Mouse (Mus musculus): ENCODE data around the gene Lmod3. TPM values are rescaled to one million over a fixed set of nuclear protein-coding genes. Genes with fewer than 3 reads are reported as not detected.
"Not testable (repeated sequence)": the region's sequence is repeated elsewhere in the genome, so short reads cannot be mapped to it uniquely, and the experiment has no call there.

The Lmod3 gene
- polyA plus RNA-seq, 1 experiment = not detected

DNA sequence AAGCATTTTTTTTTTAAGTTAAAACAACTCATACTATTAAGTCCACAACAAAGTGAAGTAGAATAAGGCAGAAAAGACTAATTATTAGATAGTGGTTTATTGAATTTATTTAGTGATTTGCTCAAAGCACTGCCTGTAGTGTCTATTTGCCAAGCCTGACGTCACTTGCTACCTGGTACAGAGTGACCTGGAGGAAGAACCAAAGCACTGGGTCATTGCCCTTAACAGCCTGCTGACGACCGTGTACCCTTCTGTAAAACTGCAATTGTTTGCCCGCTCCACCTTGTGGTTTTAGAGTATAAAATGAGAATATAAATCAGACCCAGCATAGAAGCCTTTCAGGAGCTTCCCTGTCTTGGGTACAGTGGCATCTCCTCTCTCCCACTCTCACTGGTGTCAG is 9.7 kb upstream of the Lmod3 start:
- H3K27me3 ChIP-seq (ENCODE audit: control insufficient read depth, insufficient read depth, low read length, poor library complexity, severe bottlenecking) = no peaks in the 10 kb centered on the region
- H3K4me1 ChIP-seq (ENCODE audit: control insufficient read depth, insufficient read depth, low read length) = peaks cover 1% of the 10 kb centered on the region
- TF ChIP-seq CTCF (IDR thresholded peaks at IDR 0.05; ENCODE audit: low read depth, low read length) (no peak), POLR2A (IDR thresholded peaks at IDR 0.05; ENCODE audit: insufficient read depth, low read length) (no peak), EP300 (IDR thresholded peaks at IDR 0.05; ENCODE audit: insufficient read depth, low read depth, low read length) (no peak)
- H3K27ac ChIP-seq (ENCODE audit: insufficient read depth, low read length) = no peak overlapping the region
- no peaks in the 10 kb centered on the region for H3K9me3 ChIP-seq (replicated peaks; ENCODE audit: control insufficient read depth, insufficient read depth, low read length, poor library complexity, severe bottlenecking)
- H3K9ac ChIP-seq (ENCODE audit: low read depth, poor library complexity, severe bottlenecking) = no peak overlapping the region
- H3K36me3 ChIP-seq (ENCODE audit: control insufficient read depth, insufficient read depth, low read length, poor library complexity, severe bottlenecking) = no peaks in the 10 kb centered on the region
- no peak overlapping the region for H3K4me3 ChIP-seq (ENCODE audit: low read depth, low read length)

DNA sequence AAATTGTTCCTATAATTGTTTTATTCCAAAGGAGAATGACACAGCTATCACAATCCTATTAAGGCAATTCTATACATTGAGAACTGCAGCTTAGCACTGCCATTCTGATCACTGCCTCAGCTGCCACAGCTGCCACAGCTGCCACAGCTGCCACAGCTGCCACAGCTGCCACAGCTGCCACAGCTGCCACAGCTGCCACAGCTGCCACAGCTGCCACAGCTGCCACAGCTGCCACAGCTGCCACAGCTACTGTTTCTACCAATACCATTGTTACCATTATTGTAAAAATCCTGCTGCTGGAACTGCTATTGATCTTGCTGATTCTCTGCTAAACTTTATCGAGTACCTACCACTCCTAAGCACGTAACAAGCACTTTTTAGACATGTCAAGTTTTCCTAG is 7.4 kb upstream of the Lmod3 start:
- H3K4me1 ChIP-seq (ENCODE audit: control insufficient read depth, insufficient read depth, low read length); H3K9me3 ChIP-seq (replicated peaks; ENCODE audit: control insufficient read depth, insufficient read depth, low read length, poor library complexity, severe bottlenecking); H3K27ac ChIP-seq (ENCODE audit: insufficient read depth, low read length); H3K4me3 ChIP-seq (ENCODE audit: low read depth, low read length); H3K27me3 ChIP-seq (ENCODE audit: control insufficient read depth, insufficient read depth, low read length, poor library complexity, severe bottlenecking); H3K9ac ChIP-seq (ENCODE audit: low read depth, poor library complexity, severe bottlenecking); H3K36me3 ChIP-seq (ENCODE audit: control insufficient read depth, insufficient read depth, low read length, poor library complexity, severe bottlenecking): not testable (repeated sequence)

DNA sequence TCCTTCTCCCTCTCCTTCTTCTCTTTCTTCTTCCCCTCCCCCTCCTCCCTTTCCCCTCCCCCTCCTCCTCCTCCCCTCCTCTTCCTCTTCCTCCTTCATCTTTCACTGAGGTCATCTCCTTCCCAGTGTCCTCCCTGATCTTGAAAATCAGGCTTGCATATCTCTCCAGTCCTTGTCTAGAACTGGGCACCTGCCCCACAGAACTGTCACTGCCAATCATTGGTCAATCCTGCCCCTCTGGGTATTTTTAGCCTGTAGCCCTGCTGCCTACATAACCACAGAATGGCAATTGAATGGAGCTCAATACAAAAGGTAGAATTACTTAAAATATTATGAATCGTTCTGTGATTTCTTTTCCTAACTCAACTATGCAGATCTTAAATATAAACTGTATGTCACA is 5.9 kb upstream of the Lmod3 start:
- Histone ChIP-seq H3K27ac (ENCODE audit: insufficient read depth, low read length) (no peak overlapping the region), H3K9me3 (replicated peaks; ENCODE audit: control insufficient read depth, insufficient read depth, low read length, poor library complexity, severe bottlenecking) (no peaks in the 10 kb centered on the region), H3K27me3 (ENCODE audit: control insufficient read depth, insufficient read depth, low read length, poor library complexity, severe bottlenecking) (no peaks in the 10 kb centered on the region), H3K4me3 (ENCODE audit: low read depth, low read length) (no peak overlapping the region), H3K36me3 (ENCODE audit: control insufficient read depth, insufficient read depth, low read length, poor library complexity, severe bottlenecking) (no peaks in the 10 kb centered on the region), H3K4me1 (ENCODE audit: control insufficient read depth, insufficient read depth, low read length) (no peaks in the 10 kb centered on the region), H3K9ac (ENCODE audit: low read depth, poor library complexity, severe bottlenecking) (no peak overlapping the region)
- TF ChIP-seq CTCF (IDR thresholded peaks at IDR 0.05; ENCODE audit: low read depth, low read length) (no peak), EP300 (IDR thresholded peaks at IDR 0.05; ENCODE audit: insufficient read depth, low read depth, low read length) (no peak), POLR2A (IDR thresholded peaks at IDR 0.05; ENCODE audit: insufficient read depth, low read length) (no peak)

DNA sequence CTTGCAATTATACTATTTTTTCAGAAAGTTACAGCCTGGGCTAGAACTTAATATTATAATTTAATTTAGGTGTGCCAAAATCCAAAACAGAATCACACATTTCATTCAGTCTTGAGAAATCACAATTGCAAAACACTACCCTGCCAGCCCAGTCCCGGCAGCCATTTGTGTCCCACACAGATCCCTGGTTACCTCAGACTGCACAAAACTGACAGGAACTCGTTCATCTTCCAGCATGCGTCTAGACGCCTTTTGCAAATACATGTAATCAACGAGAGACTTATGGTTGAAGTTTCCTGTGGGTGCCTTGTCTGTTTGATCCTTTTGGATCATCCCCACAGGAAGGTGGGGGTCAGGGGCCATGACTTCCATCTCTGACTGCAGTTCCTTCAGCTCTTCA is 473 bp downstream of the Lmod3 start:
- TF ChIP-seq CTCF (IDR thresholded peaks at IDR 0.05; ENCODE audit: low read depth, low read length) (no peak), EP300 (IDR thresholded peaks at IDR 0.05; ENCODE audit: insufficient read depth, low read depth, low read length) (no peak)
- H3K36me3 ChIP-seq (ENCODE audit: control insufficient read depth, insufficient read depth, low read length, poor library complexity, severe bottlenecking) = no peaks in the 10 kb centered on the region
- H3K9ac ChIP-seq (ENCODE audit: low read depth, poor library complexity, severe bottlenecking) = no peak overlapping the region
- H3K27ac ChIP-seq (ENCODE audit: insufficient read depth, low read length) = no peak overlapping the region
- H3K4me3 ChIP-seq (ENCODE audit: low read depth, low read length) = no peak overlapping the region
- H3K4me1 ChIP-seq (ENCODE audit: control insufficient read depth, insufficient read depth, low read length) = no peaks in the 10 kb centered on the region
- H3K27me3 ChIP-seq (ENCODE audit: control insufficient read depth, insufficient read depth, low read length, poor library complexity, severe bottlenecking) = no peaks in the 10 kb centered on the region
- no peaks in the 10 kb centered on the region for H3K9me3 ChIP-seq (replicated peaks; ENCODE audit: control insufficient read depth, insufficient read depth, low read length, poor library complexity, severe bottlenecking)

DNA sequence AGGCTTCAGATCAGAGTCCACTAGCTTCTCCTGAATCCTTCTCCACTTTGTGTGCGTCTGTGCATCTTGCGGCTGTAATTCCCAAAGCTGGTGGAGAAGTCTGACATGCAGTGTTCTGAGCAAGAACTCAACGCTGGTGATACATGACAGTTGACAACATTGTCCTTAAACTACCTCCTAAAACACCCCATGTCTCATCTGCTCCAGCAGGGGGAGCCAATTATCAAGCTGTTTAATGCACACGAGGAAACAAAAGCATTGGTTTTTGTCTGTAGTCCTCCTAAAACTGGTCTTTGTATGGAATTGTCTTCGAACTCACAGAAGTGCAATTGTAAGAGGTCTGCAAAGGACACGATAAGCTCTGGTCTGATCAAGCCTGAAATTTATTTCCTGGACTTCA is 1.6 kb downstream of the Lmod3 start:
- H3K27me3 ChIP-seq (ENCODE audit: control insufficient read depth, insufficient read depth, low read length, poor library complexity, severe bottlenecking) = no peaks in the 10 kb centered on the region
- no peaks in the 10 kb centered on the region for H3K9me3 ChIP-seq (replicated peaks; ENCODE audit: control insufficient read depth, insufficient read depth, low read length, poor library complexity, severe bottlenecking)
- H3K36me3 ChIP-seq (ENCODE audit: control insufficient read depth, insufficient read depth, low read length, poor library complexity, severe bottlenecking) = no peaks in the 10 kb centered on the region
- no peaks in the 10 kb centered on the region for H3K4me1 ChIP-seq (ENCODE audit: control insufficient read depth, insufficient read depth, low read length)
- no peak overlapping the region for H3K27ac ChIP-seq (ENCODE audit: insufficient read depth, low read length)
- H3K9ac ChIP-seq (ENCODE audit: low read depth, poor library complexity, severe bottlenecking) = no peak overlapping the region
- no peak overlapping the region for H3K4me3 ChIP-seq (ENCODE audit: low read depth, low read length)
- TF ChIP-seq CTCF (IDR thresholded peaks at IDR 0.05; ENCODE audit: low read depth, low read length) = no peak
- TF ChIP-seq POLR2A (IDR thresholded peaks at IDR 0.05; ENCODE audit: insufficient read depth, low read length) = no peak
- TF ChIP-seq EP300 (IDR thresholded peaks at IDR 0.05; ENCODE audit: insufficient read depth, low read depth, low read length) = no peak

DNA sequence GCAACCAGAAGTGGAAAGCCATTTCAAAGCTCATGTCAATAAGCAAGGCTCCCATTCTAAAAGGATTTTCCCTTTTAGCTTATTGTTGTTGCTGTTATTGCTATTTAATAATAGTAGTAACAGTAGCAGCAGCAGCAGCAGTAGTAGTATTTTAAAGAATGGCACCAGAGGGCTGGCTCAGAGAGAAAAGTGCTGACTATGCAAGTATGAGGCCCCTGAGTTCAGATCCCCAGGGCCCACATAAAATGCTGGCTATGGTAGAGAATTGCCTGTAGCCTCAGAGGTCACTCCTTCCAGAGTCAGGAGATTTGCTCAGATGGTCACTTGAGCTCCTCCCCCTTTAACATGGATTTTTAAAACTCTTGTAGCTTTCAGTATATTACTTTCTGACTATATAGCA is 7.4 kb downstream of the Lmod3 start:
- H3K36me3 ChIP-seq (ENCODE audit: control insufficient read depth, insufficient read depth, low read length, poor library complexity, severe bottlenecking) = no peaks in the 10 kb centered on the region
- no peaks in the 10 kb centered on the region for H3K4me1 ChIP-seq (ENCODE audit: control insufficient read depth, insufficient read depth, low read length)
- H3K4me3 ChIP-seq (ENCODE audit: low read depth, low read length) = no peak overlapping the region
- H3K9ac ChIP-seq (ENCODE audit: low read depth, poor library complexity, severe bottlenecking) = no peak overlapping the region
- TF ChIP-seq CTCF (IDR thresholded peaks at IDR 0.05; ENCODE audit: low read depth, low read length) (no peak), EP300 (IDR thresholded peaks at IDR 0.05; ENCODE audit: insufficient read depth, low read depth, low read length) (no peak)
- H3K9me3 ChIP-seq (replicated peaks; ENCODE audit: control insufficient read depth, insufficient read depth, low read length, poor library complexity, severe bottlenecking) = no peaks in the 10 kb centered on the region
- H3K27ac ChIP-seq (ENCODE audit: insufficient read depth, low read length) = no peak overlapping the region
- H3K27me3 ChIP-seq (ENCODE audit: control insufficient read depth, insufficient read depth, low read length, poor library complexity, severe bottlenecking) = no peaks in the 10 kb centered on the region

DNA sequence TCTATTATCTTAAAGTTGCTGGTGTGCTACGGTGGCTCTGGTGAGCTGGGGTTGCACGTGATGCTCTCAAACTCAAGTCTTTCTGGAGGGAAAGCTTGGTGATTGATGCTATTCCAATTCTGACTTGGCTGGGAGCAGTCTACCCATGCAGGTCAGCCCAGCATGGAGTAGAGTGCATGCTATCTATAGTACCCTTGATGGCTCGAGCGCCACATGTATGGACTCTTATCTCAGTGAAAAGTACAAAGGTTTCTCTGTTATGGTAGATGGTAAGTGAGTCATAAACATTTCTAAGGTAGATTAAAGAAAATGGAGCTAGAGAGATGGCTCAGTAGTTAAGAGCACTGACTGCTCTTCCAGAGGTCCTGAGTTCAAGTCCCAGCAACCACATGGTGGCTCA is 10.0 kb downstream of the Lmod3 start:
- H3K9ac ChIP-seq (ENCODE audit: low read depth, poor library complexity, severe bottlenecking) = no peak overlapping the region
- H3K36me3 ChIP-seq (ENCODE audit: control insufficient read depth, insufficient read depth, low read length, poor library complexity, severe bottlenecking) = no peaks in the 10 kb centered on the region
- H3K9me3 ChIP-seq (replicated peaks; ENCODE audit: control insufficient read depth, insufficient read depth, low read length, poor library complexity, severe bottlenecking) = 0 out of 2 replicates have a peak, but pooled peaks cover 4% of the 10 kb centered on the region
- no peaks in the 10 kb centered on the region for H3K27me3 ChIP-seq (ENCODE audit: control insufficient read depth, insufficient read depth, low read length, poor library complexity, severe bottlenecking)
- H3K4me3 ChIP-seq (ENCODE audit: low read depth, low read length) = no peak overlapping the region
- TF ChIP-seq POLR2A (IDR thresholded peaks at IDR 0.05; ENCODE audit: insufficient read depth, low read length) (no peak), EP300 (IDR thresholded peaks at IDR 0.05; ENCODE audit: insufficient read depth, low read depth, low read length) (no peak), CTCF (IDR thresholded peaks at IDR 0.05; ENCODE audit: low read depth, low read length) (no peak)
- H3K4me1 ChIP-seq (ENCODE audit: control insufficient read depth, insufficient read depth, low read length) = no peaks in the 10 kb centered on the region
- H3K27ac ChIP-seq (ENCODE audit: insufficient read depth, low read length) = no peak overlapping the region

Data from ES-Bruce4 (cell line).